ENCODE assay signal across 17 mouse cellular contexts in the genomic region with DNA sequence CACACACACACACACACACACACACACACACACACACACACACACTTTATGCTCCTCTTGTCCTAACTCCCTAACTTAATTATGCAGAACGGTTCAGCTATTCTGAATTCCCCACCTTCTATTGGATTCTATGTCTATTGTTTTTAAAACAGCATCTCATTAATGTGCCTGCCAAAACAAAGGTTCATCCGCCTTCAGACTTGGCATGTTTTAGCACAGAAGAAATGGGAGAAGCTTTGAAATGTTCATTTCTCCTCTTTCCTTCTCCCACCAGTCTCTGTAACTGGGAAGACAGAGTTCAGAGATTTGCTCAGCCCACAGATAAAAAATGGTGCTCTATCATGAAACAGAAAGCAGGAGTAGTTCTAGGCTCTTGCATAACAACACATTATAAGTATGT.
"Had no signal": no experiment of that assay in that cellular context is flagged by ENCODE, and none has a peak within 500 bp of the region (broad histone marks: within the 10 kb centered on the region; RNA-seq: fewer than 3 reads in every experiment).

No protein-coding gene starts in this region.

- H3K27ac ChIP-seq: limb, embryonic 10.5 days; liver, embryonic 15.5 days; midbrain, embryonic 10.5 days; midbrain, embryonic 15.5 days; neural tube, embryonic 13.5 days; stomach, postnatal 0 days had no signal

- H3K36me3 ChIP-seq: limb, embryonic 10.5 days; liver, embryonic 15.5 days; midbrain, embryonic 10.5 days; midbrain, embryonic 15.5 days; neural tube, embryonic 13.5 days had no signal

- ATAC-seq: intestine, postnatal 0 days; lung, postnatal 0 days; midbrain, embryonic 15.5 days had no signal

- H3K9ac ChIP-seq: liver, embryonic 15.5 days; midbrain, embryonic 15.5 days; neural tube, embryonic 13.5 days had no signal

- H3K4me2 ChIP-seq: liver, embryonic 11.5 days; liver, embryonic 15.5 days; midbrain, embryonic 15.5 days; neural tube, embryonic 13.5 days had no signal

- DNase-seq: kidney, adult 8-10 months; kidney, postnatal 10 days; kidney, postnatal 4 days; lung, adult 2 months; lung, postnatal 4 days; right cerebral cortex, postnatal 25 days; thymus, adult 18-20 months; thymus, postnatal 14 days had no signal

- H3K9me3 ChIP-seq: limb, embryonic 10.5 days; liver, embryonic 15.5 days; midbrain, embryonic 10.5 days; midbrain, embryonic 15.5 days; neural tube, embryonic 13.5 days had no signal

- H3K4me1 ChIP-seq: limb, embryonic 10.5 days; liver, embryonic 15.5 days; midbrain, embryonic 10.5 days; midbrain, embryonic 15.5 days; neural tube, embryonic 13.5 days had no signal

- H3K4me3 ChIP-seq: limb, embryonic 10.5 days; liver, embryonic 15.5 days; midbrain, embryonic 10.5 days; midbrain, embryonic 15.5 days; neural tube, embryonic 13.5 days had no signal

- H3K27me3 ChIP-seq: liver, embryonic 15.5 days; midbrain, embryonic 15.5 days; neural tube, embryonic 13.5 days had no signal
